ENCODE assay signal across 9 mouse cellular contexts in the genomic region with DNA sequence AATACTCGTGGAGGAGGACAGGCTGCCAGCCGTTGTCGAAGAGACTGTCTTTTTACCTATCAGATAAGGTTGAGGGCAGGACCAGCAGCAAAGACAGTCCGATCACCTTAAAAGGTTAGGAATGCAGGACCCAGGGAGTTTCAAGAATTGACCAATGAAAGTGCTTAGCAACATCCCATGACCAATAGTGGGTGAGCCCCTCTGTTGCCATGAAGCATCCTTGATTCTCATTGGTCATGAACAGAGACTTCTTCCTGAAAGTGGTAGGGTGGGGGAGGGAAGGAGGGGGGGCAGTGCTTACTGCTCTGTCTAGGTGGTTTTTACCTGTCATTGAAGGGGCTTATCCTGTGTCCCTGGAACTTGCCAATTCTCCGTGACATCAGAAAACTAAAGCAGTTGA.
DNase-seq lines count a peak whose midpoint lies in the region; ATAC-seq and TF ChIP-seq lines count a peak whose summit lies in the region.
"Had no signal": no experiment of that assay in that cellular context is flagged by ENCODE, and none has a peak within 500 bp of the region (broad histone marks: within the 10 kb centered on the region; RNA-seq: fewer than 3 reads in every experiment).

No protein-coding gene starts in this region.

- H3K27me3 ChIP-seq in midbrain, embryonic 12.5 days: peaks cover 66% of the 10 kb centered on the region
- H3K27me3 ChIP-seq in midbrain, embryonic 10.5 days (ENCODE audit: low read depth, poor library complexity, severe bottlenecking): peaks cover 100% of the 10 kb centered on the region
- H3K27me3 ChIP-seq in hindbrain, postnatal 0 days (ENCODE audit: insufficient read depth, low read length): no peaks in the 10 kb centered on the region
- H3K27me3 ChIP-seq in stomach, embryonic 16.5 days (ENCODE audit: control insufficient read depth, insufficient read depth, low read length): no peaks in the 10 kb centered on the region; the same call in 1 of the 2 replicates

- H3K36me3 ChIP-seq in midbrain, embryonic 12.5 days: no peaks in the 10 kb centered on the region
- H3K36me3 ChIP-seq in midbrain, embryonic 10.5 days: no peaks in the 10 kb centered on the region
- H3K36me3 ChIP-seq in hindbrain, postnatal 0 days (ENCODE audit: insufficient read depth, low read length): no peaks in the 10 kb centered on the region
- H3K36me3 ChIP-seq in stomach, embryonic 16.5 days (ENCODE audit: control insufficient read depth, insufficient read depth, low read length): no peaks in the 10 kb centered on the region

- peak; percentile 23 for DNase-seq in adrenal gland, postnatal 14 days
- DNase-seq in adrenal gland, postnatal 10 days: no peak
- no peak for DNase-seq in midbrain, embryonic 10.5 days (ENCODE audit: low spot score)
- DNase-seq in hindbrain, postnatal 0 days (ENCODE audit: low spot score): peak; percentile 52
- DNase-seq in layer of hippocampus, postnatal 14 days (ENCODE audit: low spot score in 2 of 2): no peak
- no peak for DNase-seq in cerebellum, postnatal 4 days (ENCODE audit: low spot score in 2 of 2)
- DNase-seq: kidney, adult 9 months had no signal

- H3K4me2 ChIP-seq in midbrain, embryonic 12.5 days (replicated peaks): no peak overlapping the region
- no peak overlapping the region for H3K4me2 ChIP-seq in hindbrain, postnatal 0 days (ENCODE audit: low read depth, low read length)
- H3K4me2 ChIP-seq in stomach, embryonic 16.5 days (ENCODE audit: low read depth, low read length): no peak overlapping the region

- H3K27ac ChIP-seq in midbrain, embryonic 12.5 days (replicated peaks): no peak overlapping the region
- H3K27ac ChIP-seq in midbrain, embryonic 10.5 days (replicated peaks): no peak overlapping the region
- H3K27ac ChIP-seq in hindbrain, postnatal 0 days: 0 out of 2 replicates have a peak overlapping the region, but pooled peaks have one; percentile 54
- peak overlapping the region; percentile 78 for H3K27ac ChIP-seq in stomach, embryonic 16.5 days (ENCODE audit: low read length)

- H3K9ac ChIP-seq in midbrain, embryonic 12.5 days (replicated peaks): no peak overlapping the region
- no peak overlapping the region for H3K9ac ChIP-seq in hindbrain, postnatal 0 days (replicated peaks; ENCODE audit: low read length)
- no peak overlapping the region for H3K9ac ChIP-seq in stomach, embryonic 16.5 days (ENCODE audit: low read length)

- 0 out of 2 replicates have a peak, but pooled peaks have one; percentile 44 for ATAC-seq in midbrain, embryonic 12.5 days (ENCODE audit: low FRiP score, low read depth)
- ATAC-seq in hindbrain, postnatal 0 days: peak; percentile 90
- peak; percentile 72; the same call in 1 of the 2 replicates for ATAC-seq in stomach, embryonic 16.5 days (ENCODE audit: insufficient read depth, low FRiP score)

- 59% methylated on average over 5 of the region's 5 CpGs for WGBS in midbrain, embryonic 12.5 days
- WGBS in midbrain, embryonic 10.5 days: 39% methylated on average over 5 of the region's 5 CpGs
- WGBS in hindbrain, postnatal 0 days: 57% methylated on average over 5 of the region's 5 CpGs
- 37% methylated on average over 5 of the region's 5 CpGs for WGBS in stomach, embryonic 16.5 days

- H3K4me3 ChIP-seq in midbrain, embryonic 12.5 days: no peak overlapping the region
- H3K4me3 ChIP-seq in midbrain, embryonic 10.5 days: no peak overlapping the region
- H3K4me3 ChIP-seq in hindbrain, postnatal 0 days (ENCODE audit: low read length): no peak overlapping the region
- H3K4me3 ChIP-seq in stomach, embryonic 16.5 days (replicated peaks; ENCODE audit: low read length): no peak overlapping the region

- H3K9me3 ChIP-seq in midbrain, embryonic 12.5 days: no peaks in the 10 kb centered on the region
- no peaks in the 10 kb centered on the region for H3K9me3 ChIP-seq in midbrain, embryonic 10.5 days (replicated peaks)
- H3K9me3 ChIP-seq in hindbrain, postnatal 0 days (ENCODE audit: low read length): no peaks in the 10 kb centered on the region
- H3K9me3 ChIP-seq in stomach, embryonic 16.5 days (replicated peaks; ENCODE audit: control insufficient read depth, low read length): 0 out of 2 replicates have a peak, but pooled peaks cover 2% of the 10 kb centered on the region

- TF ChIP-seq CTCF in hindbrain, postnatal 0 days (IDR thresholded peaks at IDR 0.05; ENCODE audit: low read depth): no peak

- H3K4me1 ChIP-seq in midbrain, embryonic 12.5 days: no peaks in the 10 kb centered on the region
- H3K4me1 ChIP-seq in midbrain, embryonic 10.5 days: peaks cover 5% of the 10 kb centered on the region
- no peaks in the 10 kb centered on the region for H3K4me1 ChIP-seq in hindbrain, postnatal 0 days (ENCODE audit: insufficient read depth, low read length)
- H3K4me1 ChIP-seq in stomach, embryonic 16.5 days (ENCODE audit: control insufficient read depth, insufficient read depth, low read length): no peaks in the 10 kb centered on the region

Comparison
In these comparisons a context has a peak if more than half of its experiments do, and no peak if none do; other contexts are left out.
1. DNase-seq: peak in adrenal gland, postnatal 14 days (single experiment) and hindbrain, postnatal 0 days (single experiment); none in adrenal gland, postnatal 10 days (single experiment), midbrain, embryonic 10.5 days (single experiment), layer of hippocampus, postnatal 14 days (0 of 2) and cerebellum, postnatal 4 days (0 of 2).
2. H3K27ac ChIP-seq: peak in hindbrain, postnatal 0 days (single experiment) and stomach, embryonic 16.5 days (single experiment); none in midbrain, embryonic 12.5 days (single experiment) and midbrain, embryonic 10.5 days (single experiment).
3. Peak in every context shown above with its lines, with median percentiles within 50 percentile points of each other: ATAC-seq.